Mouse (Mus musculus) embryonic fibroblast, embryonic 13.5 days (primary cell): ENCODE data around the gene Zfp58. TPM values are rescaled to one million over a fixed set of nuclear protein-coding genes. Genes with fewer than 3 reads are reported as not detected.

ENCODE experiments used
- H3K27ac ChIP-seq: 2 replicates; pipeline ENCODE4 v1.5.1; 2012; ENCODE audit warnings: low read length, control low read depth, inconsistent platforms; ENCODE audit not compliant: insufficient read depth
- H3K4me1 ChIP-seq: 2 replicates; pipeline ENCODE4 v1.6.1; 2011; ENCODE audit warnings: low read length; ENCODE audit not compliant: control insufficient read depth, insufficient read depth
- H3K4me3 ChIP-seq: 2 replicates; pipeline ENCODE4 v1.5.1; 2011; ENCODE audit warnings: mild to moderate bottlenecking, control low read depth, low read length; ENCODE audit not compliant: insufficient read depth
- CTCF ChIP-seq: IDR thresholded peaks from 2 replicates; pipeline ENCODE4 v1.5.1; 2011; ENCODE audit warnings: mild to moderate bottlenecking, control low read depth, low read length, moderate library complexity, borderline replicate concordance; ENCODE audit not compliant: insufficient read depth
- POLR2A ChIP-seq: IDR thresholded peaks from 2 replicates; pipeline ENCODE4 v1.6.1; 2011; ENCODE audit warnings: low read depth, mild to moderate bottlenecking, control low read depth, low read length, moderate library complexity
- polyA plus RNA-seq: library from polyadenylated mRNA; stranded (reverse); fragments of >200 nt; gene quantifications from 2 replicates; pipeline ENCODE4 v1.2.4, GENCODE M21; 2011; ENCODE audit warnings: low read depth; ENCODE audit not compliant: missing spikeins, insufficient read length

Zfp58 gene
- polyA plus RNA-seq = 6.7 and 7.6 TPM in 2 replicates

GRCm38 (mm10) chr13:67500084-67500719, at the start of gene Zfp58:
Gene Zfp58 (minus strand): TSS chr13:67500555.
- TF ChIP-seq CTCF (no peak), POLR2A (peak; percentile 87)
- Histone ChIP-seq H3K4me3 (peak within 1 kb of the TSS; percentile 88), H3K27ac (0 out of 2 replicates have a peak within 1 kb of the TSS, but pooled peaks have one; percentile 4), H3K4me1 (no peaks in the 10 kb centered on the region)

DNA sequence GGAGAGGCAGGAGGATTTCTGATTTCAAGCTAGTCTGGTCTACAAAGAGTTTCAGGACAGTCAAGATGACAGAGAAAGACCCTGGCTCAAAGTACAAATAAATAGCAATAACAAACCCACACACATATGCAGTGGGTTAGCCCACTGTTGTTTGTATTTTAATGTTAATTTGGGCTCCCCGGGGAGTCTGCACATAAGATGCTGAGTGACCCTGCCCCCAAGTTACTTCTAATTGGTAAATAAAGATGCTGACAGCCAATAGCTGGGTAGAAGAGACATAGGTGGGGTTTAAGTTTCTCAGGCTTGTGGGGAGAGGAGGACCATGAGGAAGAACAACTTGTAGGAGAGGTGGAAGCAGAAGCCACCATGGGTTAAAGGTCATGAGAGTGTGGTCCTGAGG, 45.6 kb upstream of the Zfp58 start:
- Histone ChIP-seq H3K4me1 (no peaks in the 10 kb centered on the region), H3K4me3 (no peak overlapping the region), H3K27ac (no peak overlapping the region)
- no peak for TF ChIP-seq CTCF
- no peak for TF ChIP-seq POLR2A

DNA sequence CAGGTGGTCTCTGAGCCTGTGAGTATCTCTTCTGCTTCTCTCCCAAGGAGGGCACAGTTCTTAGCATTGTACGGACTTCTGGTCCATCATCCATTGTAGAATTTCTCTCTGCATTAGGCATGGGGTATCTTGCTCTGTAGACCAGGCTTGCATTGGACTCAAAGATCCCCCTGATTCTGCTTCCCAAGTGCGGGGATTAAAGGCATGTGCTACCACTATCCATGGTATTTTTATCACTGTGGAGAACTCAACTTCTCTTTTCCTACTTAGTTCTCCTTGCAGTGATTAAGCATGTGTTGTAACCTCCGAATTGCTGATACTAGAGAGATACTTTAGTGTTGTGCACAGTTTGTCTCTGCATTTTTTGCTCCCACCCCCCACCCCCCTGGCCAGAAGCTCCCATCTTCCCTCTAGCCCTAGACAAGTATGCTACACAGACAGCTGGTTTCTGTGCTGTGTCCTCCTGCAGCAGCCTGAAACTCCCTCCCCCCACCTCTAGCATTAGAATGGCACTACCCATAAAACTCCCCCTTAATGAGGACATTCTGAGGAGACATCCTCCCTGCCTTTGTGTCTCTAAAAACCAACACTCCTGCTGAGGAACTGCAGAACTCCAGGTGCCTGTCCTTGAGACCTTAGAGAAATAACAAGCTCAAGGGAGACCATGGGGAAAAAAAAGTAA, 26.8 kb upstream of the Zfp58 start:
- no peak overlapping the region for H3K27ac ChIP-seq
- H3K4me3 ChIP-seq = no peak overlapping the region
- peaks cover 5% of the 10 kb centered on the region; the same call in 1 of the 2 replicates for H3K4me1 ChIP-seq
- no peak for TF ChIP-seq POLR2A
- no peak for TF ChIP-seq CTCF

DNA sequence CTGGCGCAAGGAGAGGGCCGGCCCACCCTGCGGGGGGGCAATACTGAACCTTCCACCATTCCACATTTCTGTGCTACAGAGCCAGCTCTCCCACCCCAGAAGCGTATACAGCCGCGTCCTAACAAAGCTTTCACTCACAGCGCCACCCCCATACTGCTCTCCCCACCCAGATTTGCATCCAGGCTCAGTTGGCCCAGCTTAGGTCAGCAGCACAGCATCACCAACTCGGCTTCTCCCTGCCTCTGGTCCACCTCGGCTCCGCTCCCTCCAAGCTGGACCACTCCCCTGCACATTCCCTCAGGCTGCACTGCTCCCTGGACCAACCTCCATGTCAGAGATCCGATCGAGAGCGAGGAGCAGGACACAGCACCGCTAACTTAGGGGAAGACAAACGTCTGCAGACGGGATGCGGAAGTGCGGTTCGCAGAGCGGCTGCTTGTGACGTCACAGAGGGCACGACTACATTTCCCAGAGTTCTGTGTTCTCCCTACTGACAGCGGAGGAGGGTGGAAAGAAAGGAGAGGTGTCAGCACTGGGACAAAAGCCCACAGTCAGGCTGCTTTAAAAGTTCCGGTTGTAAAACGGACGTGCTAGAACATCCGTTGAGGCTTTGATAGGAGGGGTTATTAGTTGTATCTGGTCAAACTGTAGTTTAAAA, 25.5 kb upstream of the Zfp58 start, which contains the start of the genes Gm26965 and Zfp87:
Gm26965 (minus strand) TSS at position 399 of the 658 bp plus-strand sequence.
Zfp87 (minus strand) TSS at position 425 of the 658 bp plus-strand sequence.
- TF ChIP-seq POLR2A (peak; percentile 96), CTCF (no peak)
- Histone ChIP-seq H3K27ac (0 out of 2 replicates have a peak within 1 kb of the TSS, but pooled peaks have one; percentile 4), H3K4me1 (peaks cover 5% of the 10 kb centered on the region; the same call in 1 of the 2 replicates), H3K4me3 (peak within 1 kb of the TSS; percentile 80)

GRCm38 (mm10) chr13:67500908-67501307, 553 bp upstream of the Zfp58 start:
- Histone ChIP-seq H3K4me1 (no peaks in the 10 kb centered on the region), H3K27ac (no peak overlapping the region), H3K4me3 (no peak overlapping the region)
- TF ChIP-seq POLR2A = no peak
- TF ChIP-seq CTCF = no peak

GRCm38 (mm10) chr13:67495631-67496030, 4.7 kb downstream of the Zfp58 start:
- Histone ChIP-seq H3K27ac (no peak overlapping the region), H3K4me1 (no peaks in the 10 kb centered on the region), H3K4me3 (no peak overlapping the region)
- TF ChIP-seq CTCF = no peak
- no peak for TF ChIP-seq POLR2A

GRCm38 (mm10) chr13:67484424-67484811, 15.9 kb downstream of the Zfp58 start:
- H3K4me3 ChIP-seq = peak overlapping the region; percentile 6; the same call in 1 of the 2 replicates
- no peaks in the 10 kb centered on the region for H3K4me1 ChIP-seq
- TF ChIP-seq CTCF (no peak), POLR2A (no peak)
- H3K27ac ChIP-seq = no peak overlapping the region

DNA sequence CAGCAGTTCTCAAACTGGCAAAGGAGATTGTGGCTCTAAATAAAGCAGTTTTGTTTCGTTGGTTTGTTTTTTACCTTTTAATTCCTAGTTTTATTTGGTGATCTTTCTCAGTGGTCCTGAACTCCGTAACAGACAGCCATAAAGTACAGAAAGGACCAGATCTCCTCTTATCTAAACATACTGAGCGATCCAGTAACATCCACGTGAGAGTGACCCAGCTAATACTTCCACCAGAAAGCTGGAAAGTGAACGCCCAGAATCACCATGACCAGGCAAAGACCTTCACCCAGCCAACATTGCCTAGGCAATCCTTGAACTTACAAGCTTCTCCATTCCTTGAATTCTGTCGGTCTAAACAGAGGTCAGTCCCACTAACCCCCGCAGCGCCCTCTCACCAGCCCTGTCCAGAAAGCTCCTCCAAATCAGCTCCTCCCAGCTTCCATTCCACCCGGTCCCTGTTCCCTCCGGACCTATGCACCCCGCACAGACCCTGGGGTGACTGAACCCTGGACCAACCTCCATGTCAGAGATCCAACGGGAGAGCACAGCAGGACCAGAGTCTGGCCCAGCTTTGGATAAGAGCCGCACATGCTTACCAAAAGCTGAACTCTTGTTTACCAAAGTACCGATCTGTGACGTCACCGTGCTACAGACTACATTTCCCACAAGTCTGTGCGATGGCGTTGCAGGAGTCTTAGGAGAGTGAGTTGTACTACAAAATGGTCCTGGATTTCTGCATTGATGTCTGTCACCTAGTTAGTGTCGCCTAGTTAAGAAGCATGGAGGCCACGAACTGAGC, 16.5 kb downstream of the Zfp58 start, which contains the start of gene Zfp874b:
Zfp874b (minus strand) TSS at position 634 of the 799 bp plus-strand sequence.
- H3K4me1 ChIP-seq = no peaks in the 10 kb centered on the region
- TF ChIP-seq CTCF (no peak), POLR2A (peak; percentile 61; the same call in 1 of the 2 replicates)
- peak within 1 kb of the TSS; percentile 86 for H3K4me3 ChIP-seq
- 0 out of 2 replicates have a peak within 1 kb of the TSS, but pooled peaks have one; percentile 21 for H3K27ac ChIP-seq

- H3K4me1 ChIP-seq = no peaks in the 10 kb centered on the region
- TF ChIP-seq CTCF (no peak), POLR2A (no peak)
- no peak overlapping the region for H3K27ac ChIP-seq
- no peak overlapping the region for H3K4me3 ChIP-seq
These were observed 18.8 kb downstream of the Zfp58 start for GRCm38 (mm10) chr13:67481528-67481927.
